Mouse (Mus musculus): Measurements from ENCODE around the gene Nfe2l2. TPM values are rescaled to one million over a fixed set of nuclear protein-coding genes. Genes with fewer than 3 reads are reported as not detected.

Gene Nfe2l2
- polyA plus RNA-seq, 1 experiment from 2014 or later = 99.0 TPM

- Histone ChIP-seq H3K4me3 (no peak overlapping the region), H3K4me1 (no peaks in the 10 kb centered on the region), H3K9ac (no peak overlapping the region), H3K4me2 (no peak overlapping the region), H3K9me3 (no peaks in the 10 kb centered on the region), H3K27me3 (no peaks in the 10 kb centered on the region), H3K27ac (no peak overlapping the region), H3K36me3 (no peaks in the 10 kb centered on the region)
- ATAC-seq (ENCODE audit: borderline replicate concordance, extremely low read depth, low FRiP score, low TSS enrichment) = no peak
- WGBS = 75% methylated on average over 10 of the region's 10 CpGs
Observed at GRCm38 (mm10) chr2:75730052-75730451, 25.6 kb upstream of the Nfe2l2 start.

GRCm38 (mm10) chr2:75724863-75725445, 20.5 kb upstream of the Nfe2l2 start:
- no peak overlapping the region for H3K9ac ChIP-seq
- ATAC-seq (ENCODE audit: borderline replicate concordance, extremely low read depth, low FRiP score, low TSS enrichment) = peak; percentile 11; the same call in 1 of the 2 replicates
- H3K4me1 ChIP-seq = peaks cover 4% of the 10 kb centered on the region; the same call in 1 of the 2 replicates
- H3K36me3 ChIP-seq = no peaks in the 10 kb centered on the region
- no peaks in the 10 kb centered on the region for H3K27me3 ChIP-seq
- WGBS = 44% methylated on average over 5 of the region's 5 CpGs
- no peaks in the 10 kb centered on the region for H3K9me3 ChIP-seq
- peak overlapping the region; percentile 33; the same call in 1 of the 2 replicates for H3K27ac ChIP-seq
- H3K4me2 ChIP-seq = no peak overlapping the region
- H3K4me3 ChIP-seq = no peak overlapping the region

GRCm38 (mm10) chr2:75723481-75723880, 19.0 kb upstream of the Nfe2l2 start:
- no peak for ATAC-seq (ENCODE audit: borderline replicate concordance, extremely low read depth, low FRiP score, low TSS enrichment)
- Histone ChIP-seq H3K4me1 (peaks cover 4% of the 10 kb centered on the region; the same call in 1 of the 2 replicates), H3K27me3 (no peaks in the 10 kb centered on the region), H3K9me3 (no peaks in the 10 kb centered on the region), H3K4me2 (no peak overlapping the region), H3K36me3 (no peaks in the 10 kb centered on the region), H3K27ac (no peak overlapping the region), H3K4me3 (no peak overlapping the region), H3K9ac (no peak overlapping the region)
- 92% methylated on average over 8 of the region's 8 CpGs for WGBS

GRCm38 (mm10) chr2:75722893-75723292, 18.5 kb upstream of the Nfe2l2 start:
- H3K27me3 ChIP-seq = no peaks in the 10 kb centered on the region
- WGBS = 76% methylated on average over 5 of the region's 5 CpGs

GRCm38 (mm10) chr2:75720236-75721027, 16.0 kb upstream of the Nfe2l2 start:
- H3K4me1 ChIP-seq = peaks cover 17% of the 10 kb centered on the region
- no peak overlapping the region for H3K4me3 ChIP-seq
- H3K27me3 ChIP-seq = no peaks in the 10 kb centered on the region
- H3K9ac ChIP-seq = no peak overlapping the region
- no peak overlapping the region for H3K27ac ChIP-seq
- H3K4me2 ChIP-seq = no peak overlapping the region
- H3K36me3 ChIP-seq = no peaks in the 10 kb centered on the region
- H3K9me3 ChIP-seq = no peaks in the 10 kb centered on the region
- 61% methylated on average over 11 of the region's 11 CpGs for WGBS
- no peak for ATAC-seq (ENCODE audit: borderline replicate concordance, extremely low read depth, low FRiP score, low TSS enrichment)

More at GRCm38 (mm10) chr2:75722893-75723292, 18.5 kb upstream of the Nfe2l2 start:
- no peaks in the 10 kb centered on the region for H3K36me3 ChIP-seq
- no peak overlapping the region for H3K4me2 ChIP-seq
- no peak overlapping the region for H3K27ac ChIP-seq
- H3K9me3 ChIP-seq = no peaks in the 10 kb centered on the region
- no peak overlapping the region for H3K9ac ChIP-seq
- no peak overlapping the region for H3K4me3 ChIP-seq
- ATAC-seq (ENCODE audit: borderline replicate concordance, extremely low read depth, low FRiP score, low TSS enrichment) = no peak
- peaks cover 4% of the 10 kb centered on the region; the same call in 1 of the 2 replicates for H3K4me1 ChIP-seq

GRCm38 (mm10) chr2:75719331-75719869, 15.0 kb upstream of the Nfe2l2 start:
- WGBS = 68% methylated on average over 3 of the region's 3 CpGs
- no peaks in the 10 kb centered on the region for H3K27me3 ChIP-seq

GRCm38 (mm10) chr2:75716046-75717016, 11.9 kb upstream of the Nfe2l2 start:
- no peaks in the 10 kb centered on the region for H3K36me3 ChIP-seq
- 54% methylated on average over 12 of the region's 12 CpGs for WGBS
- peaks cover 22% of the 10 kb centered on the region for H3K4me1 ChIP-seq
- H3K9me3 ChIP-seq = no peaks in the 10 kb centered on the region
- no peaks in the 10 kb centered on the region for H3K27me3 ChIP-seq
- H3K4me2 ChIP-seq = no peak overlapping the region
- H3K27ac ChIP-seq = peak overlapping the region; percentile 32; the same call in 1 of the 2 replicates
- 0 out of 2 replicates have a peak, but pooled peaks have one; percentile 23 for ATAC-seq (ENCODE audit: borderline replicate concordance, extremely low read depth, low FRiP score, low TSS enrichment)
- no peak overlapping the region for H3K9ac ChIP-seq
- no peak overlapping the region for H3K4me3 ChIP-seq

More at GRCm38 (mm10) chr2:75719331-75719869, 15.0 kb upstream of the Nfe2l2 start:
- no peak overlapping the region for H3K4me2 ChIP-seq
- H3K36me3 ChIP-seq = no peaks in the 10 kb centered on the region
- no peak overlapping the region for H3K4me3 ChIP-seq
- no peak for ATAC-seq (ENCODE audit: borderline replicate concordance, extremely low read depth, low FRiP score, low TSS enrichment)
- H3K9me3 ChIP-seq = no peaks in the 10 kb centered on the region
- peaks cover 22% of the 10 kb centered on the region for H3K4me1 ChIP-seq
- no peak overlapping the region for H3K9ac ChIP-seq
- no peak overlapping the region for H3K27ac ChIP-seq

GRCm38 (mm10) chr2:75714766-75715165, 10.3 kb upstream of the Nfe2l2 start:
- Histone ChIP-seq H3K4me2 (no peak overlapping the region), H3K9me3 (no peaks in the 10 kb centered on the region), H3K36me3 (no peaks in the 10 kb centered on the region), H3K4me1 (peaks cover 22% of the 10 kb centered on the region), H3K27ac (peak overlapping the region; percentile 61; the same call in 1 of the 2 replicates), H3K27me3 (no peaks in the 10 kb centered on the region), H3K4me3 (no peak overlapping the region), H3K9ac (no peak overlapping the region)
- no peak; the same call in 1 of the 2 replicates for ATAC-seq (ENCODE audit: borderline replicate concordance, extremely low read depth, low FRiP score, low TSS enrichment)
- 40% methylated on average over 4 of the region's 4 CpGs for WGBS

GRCm38 (mm10) chr2:75713083-75713482, 8.6 kb upstream of the Nfe2l2 start:
- Histone ChIP-seq H3K9me3 (no peaks in the 10 kb centered on the region), H3K27ac (no peak overlapping the region), H3K4me1 (peaks cover 25% of the 10 kb centered on the region), H3K4me2 (no peak overlapping the region), H3K9ac (no peak overlapping the region), H3K4me3 (no peak overlapping the region), H3K27me3 (no peaks in the 10 kb centered on the region), H3K36me3 (no peaks in the 10 kb centered on the region)
- no peak for ATAC-seq (ENCODE audit: borderline replicate concordance, extremely low read depth, low FRiP score, low TSS enrichment)
- WGBS = 88% methylated on average over 3 of the region's 3 CpGs

- no peak for ATAC-seq (ENCODE audit: borderline replicate concordance, extremely low read depth, low FRiP score, low TSS enrichment)
- no peak overlapping the region for H3K9ac ChIP-seq
Observed at GRCm38 (mm10) chr2:75707420-75707819, 3.0 kb upstream of the Nfe2l2 start.

GRCm38 (mm10) chr2:75706435-75706834, 2.0 kb upstream of the Nfe2l2 start:
- Histone ChIP-seq H3K4me1 (peaks cover 30% of the 10 kb centered on the region), H3K9ac (no peak overlapping the region), H3K4me3 (no peak overlapping the region), H3K27ac (peak overlapping the region; percentile 0; the same call in 1 of the 2 replicates), H3K9me3 (no peaks in the 10 kb centered on the region), H3K36me3 (no peaks in the 10 kb centered on the region), H3K4me2 (no peak overlapping the region), H3K27me3 (no peaks in the 10 kb centered on the region)
- ATAC-seq (ENCODE audit: borderline replicate concordance, extremely low read depth, low FRiP score, low TSS enrichment) = no peak
- WGBS = 39% methylated on average over 5 of the region's 5 CpGs

More at GRCm38 (mm10) chr2:75707420-75707819, 3.0 kb upstream of the Nfe2l2 start:
- Histone ChIP-seq H3K9me3 (no peaks in the 10 kb centered on the region), H3K4me2 (no peak overlapping the region), H3K4me1 (peaks cover 20% of the 10 kb centered on the region), H3K36me3 (no peaks in the 10 kb centered on the region), H3K4me3 (no peak overlapping the region), H3K27me3 (no peaks in the 10 kb centered on the region), H3K27ac (no peak overlapping the region)
- 24% methylated on average over 1 of the region's 1 CpGs for WGBS

All from lung, embryonic 15.5 days (tissue).